Mouse (Mus musculus) splenic B cell, adult 2 months (primary cell): ENCODE data around the gene Cd300ld3.
"Not testable (repeated sequence)": the region's sequence is repeated elsewhere in the genome, so short reads cannot be mapped to it uniquely, and the experiment has no call there.

Source experiments
- DNase-seq: peaks from one replicate; pipeline ENCODE4 v3.0.0-alpha.2; 2011; ENCODE audit warnings: low read depth, low spot score
- H3K27me3 ChIP-seq: 2 replicates; pipeline ENCODE4 v1.6.1; 2012; ENCODE audit warnings: mild to moderate bottlenecking, low read length, moderate library complexity, mixed read lengths; ENCODE audit not compliant: control insufficient read depth, poor library complexity, insufficient read depth, severe bottlenecking
- H3K36me3 ChIP-seq: 2 replicates; pipeline ENCODE4 v1.6.1; 2012; ENCODE audit warnings: mild to moderate bottlenecking, low read length, moderate library complexity, mixed read lengths; ENCODE audit not compliant: control insufficient read depth, poor library complexity, insufficient read depth, severe bottlenecking

The Cd300ld3 gene

GRCm38 (mm10) chr11:115073002-115073401 lies 24.8 kb upstream of the Cd300ld3 start:
- H3K27me3 ChIP-seq = no peaks in the 10 kb centered on the region; the same call in 1 of the 2 replicates
- H3K36me3 ChIP-seq = no peaks in the 10 kb centered on the region
- no peak for DNase-seq

GRCm38 (mm10) chr11:115071631-115072294 lies 23.6 kb upstream of the Cd300ld3 start:
- no peak for DNase-seq
- H3K27me3 ChIP-seq = no peaks in the 10 kb centered on the region; the same call in 1 of the 2 replicates
- H3K36me3 ChIP-seq = no peaks in the 10 kb centered on the region

GRCm38 (mm10) chr11:115071015-115071551 lies 22.9 kb upstream of the Cd300ld3 start:
- Histone ChIP-seq H3K36me3 (no peaks in the 10 kb centered on the region), H3K27me3 (no peaks in the 10 kb centered on the region; the same call in 1 of the 2 replicates)
- DNase-seq = no peak

- Histone ChIP-seq H3K27me3 (no peaks in the 10 kb centered on the region; the same call in 1 of the 2 replicates), H3K36me3 (no peaks in the 10 kb centered on the region)
- DNase-seq = no peak
These were observed 18.6 kb upstream of the Cd300ld3 start for GRCm38 (mm10) chr11:115066768-115067167.

- no peaks in the 10 kb centered on the region; the same call in 1 of the 2 replicates for H3K27me3 ChIP-seq
- no peaks in the 10 kb centered on the region for H3K36me3 ChIP-seq
- DNase-seq = no peak
These were observed 13.9 kb upstream of the Cd300ld3 start, which contains the start of gene Cd300e for GRCm38 (mm10) chr11:115062077-115062476. TSS of gene Cd300e (minus strand) at chr11:115062177.

- H3K36me3 ChIP-seq = no peaks in the 10 kb centered on the region
- H3K27me3 ChIP-seq = no peaks in the 10 kb centered on the region; the same call in 1 of the 2 replicates
- DNase-seq = no peak
These were observed 11.6 kb upstream of the Cd300ld3 start for GRCm38 (mm10) chr11:115059797-115060196.

GRCm38 (mm10) chr11:115058701-115059100 lies 10.5 kb upstream of the Cd300ld3 start:
- no peak for DNase-seq
- Histone ChIP-seq H3K36me3 (no peaks in the 10 kb centered on the region), H3K27me3 (no peaks in the 10 kb centered on the region)

- DNase-seq = no peak
- no peaks in the 10 kb centered on the region for H3K27me3 ChIP-seq
- H3K36me3 ChIP-seq = no peaks in the 10 kb centered on the region
These were observed 6.3 kb upstream of the Cd300ld3 start for GRCm38 (mm10) chr11:115054537-115054936.

GRCm38 (mm10) chr11:115052991-115053390 lies 4.8 kb upstream of the Cd300ld3 start:
- no peak for DNase-seq
- Histone ChIP-seq H3K36me3 (no peaks in the 10 kb centered on the region), H3K27me3 (no peaks in the 10 kb centered on the region)

GRCm38 (mm10) chr11:115052206-115052605 lies 4.0 kb upstream of the Cd300ld3 start:
- peak; percentile 50 for DNase-seq
- Histone ChIP-seq H3K36me3 (no peaks in the 10 kb centered on the region), H3K27me3 (no peaks in the 10 kb centered on the region)

- DNase-seq = peak; percentile 47
- Histone ChIP-seq H3K36me3 (no peaks in the 10 kb centered on the region), H3K27me3 (no peaks in the 10 kb centered on the region)
These were observed 1.2 kb upstream of the Cd300ld3 start for GRCm38 (mm10) chr11:115049282-115049895.

- DNase-seq, H3K27me3 ChIP-seq, H3K36me3 ChIP-seq: not testable (repeated sequence)
These were observed 10.5 kb downstream of the Cd300ld3 start, which contains the start of gene Cd300ld5 for GRCm38 (mm10) chr11:115037669-115038068. TSS of gene Cd300ld5 (minus strand) at chr11:115037769.

- not testable (repeated sequence) for DNase-seq, H3K36me3 ChIP-seq, H3K27me3 ChIP-seq
These were observed 21.3 kb downstream of the Cd300ld3 start, which contains the start of gene Cd300ld4 for GRCm38 (mm10) chr11:115026912-115027311. TSS of gene Cd300ld4 (minus strand) at chr11:115027012.

GRCm38 (mm10) chr11:115016093-115016492 lies 32.1 kb downstream of the Cd300ld3 start, which contains the start of gene Cd300ld2:
TSS of gene Cd300ld2 (minus strand) at chr11:115016193.
- H3K36me3 ChIP-seq, H3K27me3 ChIP-seq, DNase-seq: not testable (repeated sequence)

GRCm38 (mm10) chr11:115004070-115004469 lies 44.1 kb downstream of the Cd300ld3 start:
- no peaks in the 10 kb centered on the region for H3K27me3 ChIP-seq
- no peaks in the 10 kb centered on the region for H3K36me3 ChIP-seq
- DNase-seq = peak; percentile 17
